Mouse (Mus musculus) testis, adult 2 months (tissue): ENCODE data around the gene Wipf1.

Source experiments
- CTCF ChIP-seq: fragments of 200-500 bp; IDR thresholded peaks from 2 replicates; pipeline ENCODE4 v1.5.1; 2012; ENCODE audit warnings: low read depth, mild to moderate bottlenecking, inconsistent platforms, low read length, moderate library complexity; ENCODE audit not compliant: control insufficient read depth, insufficient read depth, insufficient replicate concordance
- POLR2A ChIP-seq: fragments of 200-500 bp; IDR thresholded peaks from 2 replicates; pipeline ENCODE4 v1.6.1; 2012; ENCODE audit warnings: low read depth, mild to moderate bottlenecking, inconsistent platforms, low read length, moderate library complexity; ENCODE audit not compliant: control insufficient read depth

DNA sequence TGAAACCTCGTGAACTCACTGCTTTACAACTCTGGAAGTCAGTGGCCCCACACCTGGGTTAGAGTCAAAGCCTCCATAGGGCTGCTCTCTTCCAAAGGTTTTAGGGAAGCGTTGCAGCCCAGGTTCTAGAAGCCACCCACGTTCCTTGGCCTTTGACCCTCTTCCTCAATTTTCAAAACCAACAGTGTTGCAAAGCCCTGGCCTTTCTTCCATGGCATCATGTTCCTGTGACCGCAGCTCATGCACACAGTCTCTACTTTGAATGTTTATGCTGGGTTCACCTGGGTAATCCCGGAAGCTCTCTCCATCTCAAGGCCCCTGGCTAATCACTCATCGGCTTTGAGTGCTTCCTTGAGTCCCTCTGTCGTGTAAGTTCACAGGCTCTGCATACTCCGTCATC is 134.0 kb downstream of the Wipf1 start:
- no peak for TF ChIP-seq POLR2A
- no peak for TF ChIP-seq CTCF
